Mouse (Mus musculus) CH12.LX (cell line): ENCODE data around the gene AW011738.

ENCODE experiments used
- E2F4 ChIP-seq: IDR thresholded peaks from 2 replicates; pipeline ENCODE4 v1.6.1; 2011; ENCODE audit warnings: low read depth, low read length, improper control_type of control experiment; ENCODE audit not compliant: insufficient replicate concordance
- RAD21 ChIP-seq: IDR thresholded peaks from 2 replicates; pipeline ENCODE4 v1.6.1; 2011; ENCODE audit warnings: low read depth, mild to moderate bottlenecking, low read length, improper control_type of control experiment, moderate library complexity

DNA sequence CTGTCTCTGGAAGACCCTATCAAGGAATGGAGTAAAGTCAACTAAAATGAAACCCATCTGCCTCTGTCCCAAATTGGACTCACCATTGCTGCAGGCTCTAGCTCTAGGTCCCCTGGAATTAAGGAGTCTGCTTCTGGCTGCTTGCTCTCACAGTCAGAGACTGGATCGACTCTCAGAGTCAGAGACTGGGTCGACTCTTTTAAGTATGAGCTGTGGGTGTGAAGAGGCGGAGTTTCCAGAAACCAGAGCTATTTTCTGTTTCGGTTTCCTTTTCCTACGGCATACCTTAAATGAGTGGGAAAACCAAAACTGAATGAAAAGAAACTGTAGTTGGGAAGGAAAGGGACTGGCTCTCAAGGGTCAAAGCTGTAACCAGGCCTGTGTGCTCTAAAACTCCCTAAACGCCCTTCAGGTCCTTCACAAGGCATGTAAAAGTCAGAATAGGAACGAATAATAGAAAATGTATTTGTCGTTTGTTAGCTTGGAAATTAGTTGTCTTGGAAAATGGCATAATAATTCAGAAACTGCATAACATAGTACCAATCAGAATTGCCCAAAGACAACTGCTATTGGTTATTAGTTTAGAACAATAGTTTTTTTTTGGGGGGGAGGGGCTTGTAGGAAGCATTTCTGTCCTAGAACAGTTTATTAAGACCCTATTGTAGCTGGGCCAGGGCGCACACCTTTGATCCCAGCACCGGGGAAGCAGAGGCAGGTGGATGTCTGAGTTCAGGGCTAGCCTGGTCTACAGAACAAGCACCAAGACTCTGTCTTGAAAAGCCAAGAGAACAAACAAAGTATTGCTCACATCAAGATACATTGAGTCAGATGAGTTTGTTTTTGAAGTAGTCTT, 2.3 kb upstream of the AW011738 start, which contains the start of gene Isg15:
- TF ChIP-seq RAD21 (no peak), E2F4 (no peak)
